Mouse (Mus musculus) heart, postnatal 0 days (tissue): ENCODE results near the gene Cyb5r1. TPM values are rescaled to one million over a fixed set of nuclear protein-coding genes. Genes with fewer than 3 reads are reported as not detected.
"Not testable (repeated sequence)": the region's sequence is repeated elsewhere in the genome, so short reads cannot be mapped to it uniquely, and the experiment has no call there.

Experiments
- ATAC-seq: fragments of 200-750 bp; cut with Nextera tagmentation; 2 replicates; pipeline ENCODE4 v1.8.0; 2017; ENCODE audit warnings: low read depth, moderate number of reproducible peaks, moderate library complexity; ENCODE audit not compliant: insufficient read depth
- DNase-seq: peaks from one replicate; pipeline ENCODE4 v3.0.0-alpha.2; 2016; ENCODE audit warnings: low spot score
- H3K27ac ChIP-seq: fragments of 300-500 bp; sonication (generic); 2 replicates; pipeline ENCODE4 v1.5.1; 2014; ENCODE audit warnings: low read depth, mild to moderate bottlenecking
- H3K27me3 ChIP-seq: fragments of 300-500 bp; sonication (generic); 2 replicates; pipeline ENCODE4 v1.6.1; 2014; ENCODE audit warnings: low read length, mixed read lengths; ENCODE audit not compliant: control insufficient read depth, insufficient read depth
- H3K36me3 ChIP-seq: fragments of 300-500 bp; sonication (generic); replicated peaks from 2 replicates; pipeline ENCODE4 v1.6.1; 2014; ENCODE audit warnings: low read length, mixed read lengths; ENCODE audit not compliant: control insufficient read depth, insufficient read depth
- H3K4me1 ChIP-seq: fragments of 300-500 bp; sonication (generic); 2 replicates; pipeline ENCODE4 v1.6.1; 2014; ENCODE audit warnings: antibody characterized with exemption; ENCODE audit not compliant: control insufficient read depth, insufficient read depth
- H3K4me2 ChIP-seq: fragments of 300-500 bp; sonication (generic); 2 replicates; pipeline ENCODE4 v1.6.1; 2014; ENCODE audit warnings: low read depth, mild to moderate bottlenecking, low read length, moderate library complexity
- H3K4me3 ChIP-seq: fragments of 300-500 bp; sonication (generic); 2 replicates; pipeline ENCODE4 v1.5.1; 2014; ENCODE audit warnings: low read depth, low read length
- H3K9ac ChIP-seq: fragments of 300-500 bp; sonication (generic); replicated peaks from 2 replicates; pipeline ENCODE4 v1.6.1; 2014; ENCODE audit warnings: low read depth, low read length, mixed read lengths
- H3K9me3 ChIP-seq: fragments of 300-500 bp; sonication (generic); replicated peaks from 2 replicates; pipeline ENCODE4 v1.6.1; 2016; ENCODE audit warnings: low read length; ENCODE audit not compliant: control insufficient read depth
- CTCF ChIP-seq: IDR thresholded peaks from 2 replicates; pipeline ENCODE4 v1.5.1; 2016; ENCODE audit warnings: antibody characterized with exemption, control low read depth, low read depth
- EP300 ChIP-seq: IDR thresholded peaks from 2 replicates; pipeline ENCODE4 v1.6.1; 2016; ENCODE audit warnings: antibody characterized with exemption, low read depth
- WGBS: fragments of 180-500 bp; shearing (Covaris S2); extraction: QIAGEN DNeasy Blood & Tissue Kit; methylation state at CpG from one replicate; pipeline ENCODE4 v1.1.7; 2014; 5-methylcytosine and 5-hydroxymethylcytosine counted together
- polyA plus RNA-seq: library from polyadenylated mRNA; unstranded; fragments of >200 nt; fragmentation: Nextera tagmentation; extraction: Ambion mirVana; gene quantifications from 2 replicates; pipeline ENCODE4 v1.2.1, GENCODE M21; 2015
- total RNA-seq: library from RNA; depleted of rRNA; stranded (reverse); fragments of >200 nt; gene quantifications from 2 replicates; pipeline ENCODE4 v1.2.3, GENCODE M21; 2014; ENCODE audit warnings: low replicate concordance

Cyb5r1 gene
- total and polyA plus RNA-seq, 2 experiments from 2014 or later: 33.9 to 40.0 TPM

- Histone ChIP-seq H3K9ac (no peak overlapping the region), H3K9me3 (no peaks in the 10 kb centered on the region), H3K27me3 (no peaks in the 10 kb centered on the region), H3K27ac (no peak overlapping the region), H3K36me3 (no peaks in the 10 kb centered on the region), H3K4me1 (no peaks in the 10 kb centered on the region), H3K4me2 (no peak overlapping the region), H3K4me3 (no peak overlapping the region)
- ATAC-seq: no peak
- no peak for DNase-seq
- no peak for TF ChIP-seq CTCF
- WGBS: 90% methylated on average over 3 of the region's 3 CpGs
Measured at GRCm38 (mm10) chr1:134442394-134442793, 37.0 kb downstream of the Cyb5r1 start.

- H3K4me2 ChIP-seq, H3K27ac ChIP-seq, H3K9me3 ChIP-seq, ATAC-seq, H3K27me3 ChIP-seq, H3K4me1 ChIP-seq, H3K9ac ChIP-seq, H3K4me3 ChIP-seq, DNase-seq, H3K36me3 ChIP-seq: not testable (repeated sequence)
- 79% methylated on average over 1 of the region's 1 CpGs for WGBS
Measured at GRCm38 (mm10) chr1:134443288-134443687, 37.9 kb downstream of the Cyb5r1 start.

GRCm38 (mm10) chr1:134445418-134445817 is 40.1 kb downstream of the Cyb5r1 start:
- no peak overlapping the region for H3K9ac ChIP-seq
- no peaks in the 10 kb centered on the region for H3K27me3 ChIP-seq
- no peak overlapping the region for H3K4me2 ChIP-seq
- DNase-seq (no peak), ATAC-seq (no peak)
- TF ChIP-seq EP300 (no peak), CTCF (no peak)
- H3K27ac ChIP-seq: no peak overlapping the region
- H3K36me3 ChIP-seq: no peaks in the 10 kb centered on the region
- no peak overlapping the region for H3K4me3 ChIP-seq
- 71% methylated on average over 2 of the region's 2 CpGs for WGBS
- no peaks in the 10 kb centered on the region for H3K4me1 ChIP-seq
- no peaks in the 10 kb centered on the region for H3K9me3 ChIP-seq

- not testable (repeated sequence) for H3K4me3 ChIP-seq, H3K9ac ChIP-seq, DNase-seq, H3K27ac ChIP-seq, H3K27me3 ChIP-seq, ATAC-seq, H3K9me3 ChIP-seq, H3K4me1 ChIP-seq, H3K4me2 ChIP-seq, H3K36me3 ChIP-seq
- 48% methylated on average over 3 of the region's 3 CpGs for WGBS
Measured at GRCm38 (mm10) chr1:134448537-134448936, 43.2 kb downstream of the Cyb5r1 start.

GRCm38 (mm10) chr1:134450201-134450600 is 44.8 kb downstream of the Cyb5r1 start:
- H3K4me2 ChIP-seq: no peak overlapping the region
- peaks cover 6% of the 10 kb centered on the region; the same call in 1 of the 2 replicates for H3K4me1 ChIP-seq
- H3K27me3 ChIP-seq: no peaks in the 10 kb centered on the region
- H3K36me3 ChIP-seq: no peaks in the 10 kb centered on the region
- no peak for DNase-seq
- ATAC-seq: no peak
- no peak for TF ChIP-seq EP300
- TF ChIP-seq CTCF: no peak; the same call in 1 of the 2 replicates
- H3K9ac ChIP-seq: no peak overlapping the region
- 78% methylated on average over 4 of the region's 4 CpGs for WGBS
- no peak overlapping the region for H3K4me3 ChIP-seq
- no peak overlapping the region for H3K27ac ChIP-seq
- no peaks in the 10 kb centered on the region for H3K9me3 ChIP-seq

- no peak overlapping the region for H3K27ac ChIP-seq
- no peak overlapping the region for H3K4me3 ChIP-seq
- 35% methylated on average over 3 of the region's 3 CpGs for WGBS
- peaks cover 9% of the 10 kb centered on the region for H3K4me1 ChIP-seq
- peak; percentile 68 for TF ChIP-seq CTCF
- no peak for TF ChIP-seq EP300
- H3K4me2 ChIP-seq: no peak overlapping the region
- no peak overlapping the region for H3K9ac ChIP-seq
- H3K9me3 ChIP-seq: no peaks in the 10 kb centered on the region
- H3K36me3 ChIP-seq: no peaks in the 10 kb centered on the region
- peak; percentile 22 for DNase-seq
- H3K27me3 ChIP-seq: no peaks in the 10 kb centered on the region
- no peak for ATAC-seq
Measured at GRCm38 (mm10) chr1:134450986-134451385, 45.6 kb downstream of the Cyb5r1 start.
